Mouse (Mus musculus): ENCODE measurements at regions not wholly inside any gene's neighbourhood (a gene's known extent, or its start where the extent isn't known, plus 50 kb on each side); places are given as distances from the start of the nearest gene placed in this dataset.

GRCm38 (mm10) chr12:15649226-15649625 is 167.5 kb downstream of the Trib2 start:
- WGBS = 67% methylated on average over 1 of the region's 1 CpGs
- H3K4me2 ChIP-seq (replicated peaks; ENCODE audit: low read depth, low read length) = no peak overlapping the region
- no peak overlapping the region for H3K27ac ChIP-seq (ENCODE audit: low read depth, low read length)
- ATAC-seq (ENCODE audit: low FRiP score) (no peak), DNase-seq (ENCODE audit: low spot score) (no peak)
- H3K9me3 ChIP-seq (ENCODE audit: control insufficient read depth, low read length) = no peaks in the 10 kb centered on the region
- no peaks in the 10 kb centered on the region for H3K27me3 ChIP-seq (ENCODE audit: control insufficient read depth, insufficient read depth, low read length)
- H3K36me3 ChIP-seq (ENCODE audit: control insufficient read depth, insufficient read depth, low read length) = no peaks in the 10 kb centered on the region
- H3K9ac ChIP-seq (ENCODE audit: low read depth, low read length) = no peak overlapping the region
- no peak overlapping the region for H3K4me3 ChIP-seq (ENCODE audit: low read depth, low read length)
- no peaks in the 10 kb centered on the region for H3K4me1 ChIP-seq (replicated peaks; ENCODE audit: control insufficient read depth, insufficient read depth, low read length)

GRCm38 (mm10) chr12:15644074-15644672 is 172.5 kb downstream of the Trib2 start:
- H3K9ac ChIP-seq (ENCODE audit: low read depth, low read length) = no peak overlapping the region

GRCm38 (mm10) chr12:15643669-15644068 is 173.1 kb downstream of the Trib2 start:
- Histone ChIP-seq H3K27ac (ENCODE audit: low read depth, low read length) (no peak overlapping the region), H3K4me2 (replicated peaks; ENCODE audit: low read depth, low read length) (no peak overlapping the region), H3K9ac (ENCODE audit: low read depth, low read length) (no peak overlapping the region), H3K4me1 (replicated peaks; ENCODE audit: control insufficient read depth, insufficient read depth, low read length) (no peaks in the 10 kb centered on the region), H3K9me3 (ENCODE audit: control insufficient read depth, low read length) (no peaks in the 10 kb centered on the region), H3K27me3 (ENCODE audit: control insufficient read depth, insufficient read depth, low read length) (no peaks in the 10 kb centered on the region), H3K4me3 (ENCODE audit: low read depth, low read length) (no peak overlapping the region), H3K36me3 (ENCODE audit: control insufficient read depth, insufficient read depth, low read length) (no peaks in the 10 kb centered on the region)
- WGBS = 64% methylated on average over 3 of the region's 3 CpGs
- no peak for DNase-seq (ENCODE audit: low spot score)
- ATAC-seq (ENCODE audit: low FRiP score) = no peak

More at GRCm38 (mm10) chr12:15644074-15644672, 172.5 kb downstream of the Trib2 start:
- H3K4me3 ChIP-seq (ENCODE audit: low read depth, low read length) = no peak overlapping the region
- WGBS = 63% methylated on average over 9 of the region's 9 CpGs
- DNase-seq (ENCODE audit: low spot score) = no peak
- no peaks in the 10 kb centered on the region for H3K36me3 ChIP-seq (ENCODE audit: control insufficient read depth, insufficient read depth, low read length)
- no peak overlapping the region for H3K4me2 ChIP-seq (replicated peaks; ENCODE audit: low read depth, low read length)
- no peak overlapping the region for H3K27ac ChIP-seq (ENCODE audit: low read depth, low read length)
- no peaks in the 10 kb centered on the region for H3K9me3 ChIP-seq (ENCODE audit: control insufficient read depth, low read length)
- H3K27me3 ChIP-seq (ENCODE audit: control insufficient read depth, insufficient read depth, low read length) = no peaks in the 10 kb centered on the region
- no peak for ATAC-seq (ENCODE audit: low FRiP score)
- H3K4me1 ChIP-seq (replicated peaks; ENCODE audit: control insufficient read depth, insufficient read depth, low read length) = no peaks in the 10 kb centered on the region

GRCm38 (mm10) chr12:15640320-15640719 is 176.4 kb downstream of the Trib2 start:
- DNase-seq (ENCODE audit: low spot score) = no peak
- no peaks in the 10 kb centered on the region for H3K4me1 ChIP-seq (replicated peaks; ENCODE audit: control insufficient read depth, insufficient read depth, low read length)
- WGBS = 80% methylated on average over 5 of the region's 5 CpGs
- no peak overlapping the region for H3K27ac ChIP-seq (ENCODE audit: low read depth, low read length)
- H3K9me3 ChIP-seq (ENCODE audit: control insufficient read depth, low read length) = no peaks in the 10 kb centered on the region
- no peak overlapping the region for H3K9ac ChIP-seq (ENCODE audit: low read depth, low read length)
- H3K4me2 ChIP-seq (replicated peaks; ENCODE audit: low read depth, low read length) = no peak overlapping the region
- H3K4me3 ChIP-seq (ENCODE audit: low read depth, low read length) = no peak overlapping the region
- H3K27me3 ChIP-seq (ENCODE audit: control insufficient read depth, insufficient read depth, low read length) = no peaks in the 10 kb centered on the region
- no peaks in the 10 kb centered on the region for H3K36me3 ChIP-seq (ENCODE audit: control insufficient read depth, insufficient read depth, low read length)
- no peak for ATAC-seq (ENCODE audit: low FRiP score)

GRCm38 (mm10) chr12:15629971-15630370 is 186.8 kb downstream of the Trib2 start:
- no peak overlapping the region for H3K4me3 ChIP-seq (ENCODE audit: low read depth, low read length)
- H3K27me3 ChIP-seq (ENCODE audit: control insufficient read depth, insufficient read depth, low read length) = no peaks in the 10 kb centered on the region
- H3K36me3 ChIP-seq (ENCODE audit: control insufficient read depth, insufficient read depth, low read length) = no peaks in the 10 kb centered on the region
- no peak overlapping the region for H3K4me2 ChIP-seq (replicated peaks; ENCODE audit: low read depth, low read length)
- ATAC-seq (ENCODE audit: low FRiP score) (no peak), DNase-seq (ENCODE audit: low spot score) (no peak)
- H3K9ac ChIP-seq (ENCODE audit: low read depth, low read length) = no peak overlapping the region
- no peaks in the 10 kb centered on the region for H3K9me3 ChIP-seq (ENCODE audit: control insufficient read depth, low read length)
- H3K27ac ChIP-seq (ENCODE audit: low read depth, low read length) = no peak overlapping the region
- WGBS = 82% methylated on average over 3 of the region's 3 CpGs
- no peaks in the 10 kb centered on the region for H3K4me1 ChIP-seq (replicated peaks; ENCODE audit: control insufficient read depth, insufficient read depth, low read length)

GRCm38 (mm10) chr12:15619521-15619920 is 197.2 kb downstream of the Trib2 start:
- ATAC-seq (ENCODE audit: low FRiP score) (no peak), DNase-seq (ENCODE audit: low spot score) (no peak)
- 82% methylated on average over 2 of the region's 2 CpGs for WGBS
- Histone ChIP-seq H3K4me2 (replicated peaks; ENCODE audit: low read depth, low read length) (no peak overlapping the region), H3K27me3 (ENCODE audit: control insufficient read depth, insufficient read depth, low read length) (no peaks in the 10 kb centered on the region), H3K4me3 (ENCODE audit: low read depth, low read length) (no peak overlapping the region), H3K36me3 (ENCODE audit: control insufficient read depth, insufficient read depth, low read length) (no peaks in the 10 kb centered on the region), H3K9ac (ENCODE audit: low read depth, low read length) (no peak overlapping the region), H3K27ac (ENCODE audit: low read depth, low read length) (no peak overlapping the region), H3K9me3 (ENCODE audit: control insufficient read depth, low read length) (no peaks in the 10 kb centered on the region), H3K4me1 (replicated peaks; ENCODE audit: control insufficient read depth, insufficient read depth, low read length) (no peaks in the 10 kb centered on the region)

- H3K4me3 ChIP-seq (ENCODE audit: low read depth, low read length) = no peak overlapping the region
- H3K4me1 ChIP-seq (replicated peaks; ENCODE audit: control insufficient read depth, insufficient read depth, low read length) = no peaks in the 10 kb centered on the region
- no peak overlapping the region for H3K27ac ChIP-seq (ENCODE audit: low read depth, low read length)
- H3K36me3 ChIP-seq (ENCODE audit: control insufficient read depth, insufficient read depth, low read length) = no peaks in the 10 kb centered on the region
- H3K27me3 ChIP-seq (ENCODE audit: control insufficient read depth, insufficient read depth, low read length) = no peaks in the 10 kb centered on the region
- H3K9me3 ChIP-seq (ENCODE audit: control insufficient read depth, low read length) = no peaks in the 10 kb centered on the region
- H3K4me2 ChIP-seq (replicated peaks; ENCODE audit: low read depth, low read length) = no peak overlapping the region
- no peak overlapping the region for H3K9ac ChIP-seq (ENCODE audit: low read depth, low read length)
- 78% methylated on average over 1 of the region's 1 CpGs for WGBS
- DNase-seq (ENCODE audit: low spot score) (no peak), ATAC-seq (ENCODE audit: low FRiP score) (no peak)
These were observed 199.4 kb downstream of the Trib2 start for GRCm38 (mm10) chr12:15617312-15617711.

GRCm38 (mm10) chr12:15611847-15612580 is 204.7 kb downstream of the Trib2 start:
- Histone ChIP-seq H3K9me3 (ENCODE audit: control insufficient read depth, low read length) (no peaks in the 10 kb centered on the region), H3K4me1 (replicated peaks; ENCODE audit: control insufficient read depth, insufficient read depth, low read length) (no peaks in the 10 kb centered on the region), H3K27me3 (ENCODE audit: control insufficient read depth, insufficient read depth, low read length) (no peaks in the 10 kb centered on the region), H3K36me3 (ENCODE audit: control insufficient read depth, insufficient read depth, low read length) (no peaks in the 10 kb centered on the region), H3K27ac (ENCODE audit: low read depth, low read length) (no peak overlapping the region), H3K4me2 (replicated peaks; ENCODE audit: low read depth, low read length) (no peak overlapping the region), H3K4me3 (ENCODE audit: low read depth, low read length) (no peak overlapping the region), H3K9ac (ENCODE audit: low read depth, low read length) (no peak overlapping the region)
- no peak for ATAC-seq (ENCODE audit: low FRiP score)
- no peak for DNase-seq (ENCODE audit: low spot score)
- WGBS = 86% methylated on average over 5 of the region's 5 CpGs

- Histone ChIP-seq H3K27ac (ENCODE audit: low read depth, low read length) (no peak overlapping the region), H3K4me1 (replicated peaks; ENCODE audit: control insufficient read depth, insufficient read depth, low read length) (no peaks in the 10 kb centered on the region; the same call in 1 of the 2 replicates), H3K4me3 (ENCODE audit: low read depth, low read length) (no peak overlapping the region), H3K4me2 (replicated peaks; ENCODE audit: low read depth, low read length) (no peak overlapping the region), H3K9me3 (ENCODE audit: control insufficient read depth, low read length) (no peaks in the 10 kb centered on the region), H3K36me3 (ENCODE audit: control insufficient read depth, insufficient read depth, low read length) (no peaks in the 10 kb centered on the region), H3K9ac (ENCODE audit: low read depth, low read length) (no peak overlapping the region), H3K27me3 (ENCODE audit: control insufficient read depth, insufficient read depth, low read length) (no peaks in the 10 kb centered on the region)
- no peak for DNase-seq (ENCODE audit: low spot score)
- no peak for ATAC-seq (ENCODE audit: low FRiP score)
- 81% methylated on average over 1 of the region's 1 CpGs for WGBS
These were observed 209.6 kb downstream of the Trib2 start for GRCm38 (mm10) chr12:15607091-15607490.
